Mouse (Mus musculus) liver, embryonic 14.5 days (tissue): Measurements from ENCODE around the gene Wnt3. TPM values are rescaled to one million over a fixed set of nuclear protein-coding genes. Genes with fewer than 3 reads are reported as not detected.

Source experiments
- ATAC-seq: fragments of 200-750 bp; cut with Nextera tagmentation; 2 replicates; pipeline ENCODE4 v1.8.0; 2017; ENCODE audit warnings: moderate number of reproducible peaks, mild to moderate bottlenecking, moderate library complexity; ENCODE audit not compliant: insufficient read depth
- DNase-seq, 3 experiments: peaks; one replicate each; pipeline ENCODE4 v3.0.0-alpha.2; 2012 to 2013; ENCODE audit warnings: low read depth in 3 of 3, low spot score in 3 of 3
- H3K27ac ChIP-seq: fragments of 300-500 bp; sonication (generic); 2 replicates; pipeline ENCODE4 v1.5.1; 2014; ENCODE audit warnings: moderate library complexity, mild to moderate bottlenecking, control low read depth, inconsistent platforms
- H3K27me3 ChIP-seq: fragments of 300-500 bp; sonication (generic); 2 replicates; pipeline ENCODE4 v1.6.1; 2014; ENCODE audit warnings: mild to moderate bottlenecking, low read length, moderate library complexity; ENCODE audit not compliant: control insufficient read depth, insufficient read depth
- H3K36me3 ChIP-seq: fragments of 300-500 bp; sonication (generic); replicated peaks from 2 replicates; pipeline ENCODE4 v1.6.1; 2014; ENCODE audit warnings: low read depth; ENCODE audit not compliant: control insufficient read depth, insufficient read depth
- H3K4me1 ChIP-seq, 2 experiments: fragments of 200-500 bp in 1 of 2; fragments of 300-500 bp in 1 of 2; sonication (generic) in 1 of 2; replicated peaks; 2 replicates each; pipeline ENCODE4 v1.6.1; 2012 to 2014; ENCODE audit warnings: antibody characterized with exemption in 1 of 2, inconsistent platforms in 1 of 2, low read length in 1 of 2; ENCODE audit not compliant: control insufficient read depth in 2 of 2, insufficient read depth in 2 of 2
- H3K4me2 ChIP-seq: fragments of 300-500 bp; sonication (generic); 2 replicates; pipeline ENCODE4 v1.6.1; 2014; ENCODE audit warnings: low read depth, mild to moderate bottlenecking, control low read depth, moderate library complexity
- H3K4me3 ChIP-seq, 2 experiments: fragments of 200-500 bp in 1 of 2; fragments of 300-500 bp in 1 of 2; sonication (generic) in 1 of 2; 2 replicates each; pipeline ENCODE4 v1.5.1; 2012 to 2014; ENCODE audit warnings: low read depth in 2 of 2, low read length in 2 of 2, mild to moderate bottlenecking in 2 of 2, control low read depth in 1 of 2, inconsistent platforms in 1 of 2, moderate library complexity in 1 of 2; ENCODE audit not compliant: insufficient read depth in 1 of 2
- H3K9ac ChIP-seq: fragments of 300-500 bp; sonication (generic); replicated peaks from 2 replicates; pipeline ENCODE4 v1.6.1; 2014; ENCODE audit warnings: mild to moderate bottlenecking, control low read depth, moderate library complexity
- H3K9me3 ChIP-seq: fragments of 300-500 bp; sonication (generic); 2 replicates; pipeline ENCODE4 v1.6.1; 2016; ENCODE audit warnings: low read length, mixed read lengths; ENCODE audit not compliant: control insufficient read depth
- CTCF ChIP-seq: IDR thresholded peaks from 2 replicates; pipeline ENCODE4 v1.5.1; 2016; ENCODE audit warnings: antibody characterized with exemption, low read depth, control low read depth
- EP300 ChIP-seq: IDR thresholded peaks from 2 replicates; pipeline ENCODE4 v1.6.1; 2016; ENCODE audit warnings: antibody characterized with exemption, low read depth
- WGBS: fragments of 180-500 bp; shearing (Covaris S2); extraction: QIAGEN DNeasy Blood & Tissue Kit; methylation state at CpG from one replicate; pipeline ENCODE4 v1.1.7; 2014; ENCODE audit not compliant: insufficient replicate concordance; 5-methylcytosine and 5-hydroxymethylcytosine counted together
- polyA plus RNA-seq, 2 experiments: library from polyadenylated mRNA; depleted of rRNA in 1 of 2; stranded (reverse) in 1 of 2; unstranded in 1 of 2; fragments of >200 nt; fragmentation: Nextera tagmentation in 1 of 2; extraction: Ambion mirVana in 1 of 2; gene quantifications; 2 replicates each; pipeline versions ENCODE4 v1.2.1 to v1.2.3; 2012 to 2014

The Wnt3 gene
- polyA plus RNA-seq (2012; rRNA removed): 0.01 TPM in 2 replicates
- polyA plus RNA-seq (2014; fragmentation: Nextera tagmentation; extraction: Ambion mirVana): not detected in 2 replicates

GRCm38 (mm10) chr11:103773387-103774227 is at the start of gene Wnt3:
TSS of gene Wnt3 (plus strand) at chr11:103774150.
- under 1% methylated on average over 60 of the region's 60 CpGs for WGBS
- Histone ChIP-seq H3K9ac (no peak within 1 kb of the TSS), H3K27me3 (peaks cover 63% of the 10 kb centered on the region), H3K4me3 (no peak within 1 kb of the TSS), H3K36me3 (no peaks in the 10 kb centered on the region), H3K4me2 (no peak within 1 kb of the TSS), H3K27ac (no peak within 1 kb of the TSS), H3K4me1 (no peaks in the 10 kb centered on the region), H3K9me3 (no peaks in the 10 kb centered on the region)
- ATAC-seq (no peak), DNase-seq (no peak)
- TF ChIP-seq EP300: no peak
- no peak for TF ChIP-seq CTCF

- ATAC-seq: no peak
- Histone ChIP-seq H3K4me2 (no peak overlapping the region), H3K9ac (no peak overlapping the region), H3K36me3 (no peaks in the 10 kb centered on the region), H3K4me1 (no peaks in the 10 kb centered on the region), H3K4me3 (no peak overlapping the region), H3K27ac (no peak overlapping the region), H3K9me3 (no peaks in the 10 kb centered on the region), H3K27me3 (no peaks in the 10 kb centered on the region)
- no peak for DNase-seq
- TF ChIP-seq CTCF (no peak), EP300 (no peak)
- WGBS: 49% methylated on average over 11 of the region's 11 CpGs
Observed at GRCm38 (mm10) chr11:103724331-103724771, 49.6 kb upstream of the Wnt3 start.

GRCm38 (mm10) chr11:103729282-103729985 is 44.5 kb upstream of the Wnt3 start:
- no peaks in the 10 kb centered on the region for H3K27me3 ChIP-seq
- no peak overlapping the region for H3K4me3 ChIP-seq
- ATAC-seq (no peak), DNase-seq (no peak)
- H3K9ac ChIP-seq: no peak overlapping the region
- no peaks in the 10 kb centered on the region for H3K36me3 ChIP-seq
- no peaks in the 10 kb centered on the region for H3K9me3 ChIP-seq
- peaks cover 0 to 2% of the 10 kb centered on the region in 2 experiments; a peak in 1 of 4 replicates for H3K4me1 ChIP-seq
- no peak for TF ChIP-seq CTCF
- no peak for TF ChIP-seq EP300
- WGBS: 49% methylated on average over 9 of the region's 9 CpGs
- no peak overlapping the region for H3K4me2 ChIP-seq
- H3K27ac ChIP-seq: no peak overlapping the region

DNA sequence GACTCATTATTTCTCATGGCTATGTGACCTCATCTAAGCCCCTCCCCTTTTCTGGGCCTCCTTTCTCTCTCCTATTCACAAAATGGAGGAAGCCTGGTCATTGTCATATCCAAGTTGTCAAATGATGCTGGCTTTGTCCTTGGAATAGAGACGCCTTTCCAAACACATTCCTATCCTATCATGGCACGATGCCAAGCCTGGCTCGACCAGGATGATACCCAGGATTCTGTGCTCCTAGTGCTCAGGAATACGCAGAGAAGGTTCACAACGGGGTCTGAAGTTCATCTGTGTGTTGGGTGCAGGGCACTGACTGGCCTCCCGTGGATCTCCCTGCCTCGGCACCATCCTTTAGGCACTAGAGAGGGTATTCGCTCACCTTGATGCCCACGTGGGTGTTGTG is 42.4 kb upstream of the Wnt3 start:
- ATAC-seq (no peak), DNase-seq (no peak)
- Histone ChIP-seq H3K27ac (no peak overlapping the region), H3K4me2 (no peak overlapping the region), H3K4me3 (no peak overlapping the region), H3K36me3 (no peaks in the 10 kb centered on the region), H3K9me3 (no peaks in the 10 kb centered on the region), H3K9ac (no peak overlapping the region), H3K4me1 (peaks cover 0 to 2% of the 10 kb centered on the region in 2 experiments; a peak in 1 of 4 replicates), H3K27me3 (no peaks in the 10 kb centered on the region)
- 66% methylated on average over 9 of the region's 9 CpGs for WGBS
- TF ChIP-seq CTCF: no peak
- TF ChIP-seq EP300: no peak

DNA sequence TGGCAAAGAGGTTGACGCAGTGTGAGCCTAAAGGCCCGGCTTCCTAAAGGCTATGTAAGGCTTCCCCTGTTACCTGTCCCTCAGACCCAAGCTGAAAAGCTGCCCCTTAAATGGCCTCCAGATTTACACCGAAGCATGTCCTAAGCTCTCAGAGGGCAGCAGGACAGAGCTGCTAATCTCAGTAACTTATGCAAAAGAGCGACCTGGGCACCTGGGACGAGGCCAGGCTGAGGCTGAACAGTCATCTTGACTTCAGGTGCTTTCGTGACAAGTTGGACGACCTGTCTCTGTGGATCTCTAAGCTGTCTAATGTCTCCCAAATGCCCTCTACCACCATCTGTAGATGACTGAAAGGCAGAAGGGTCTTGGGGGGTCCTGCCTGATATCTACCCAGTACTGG is 41.6 kb upstream of the Wnt3 start:
- H3K4me3 ChIP-seq: no peak overlapping the region
- ATAC-seq: no peak
- DNase-seq: no peak
- H3K36me3 ChIP-seq: no peaks in the 10 kb centered on the region
- no peaks in the 10 kb centered on the region for H3K9me3 ChIP-seq
- TF ChIP-seq CTCF: no peak
- no peak for TF ChIP-seq EP300
- H3K9ac ChIP-seq: no peak overlapping the region
- peaks cover 0 to 2% of the 10 kb centered on the region in 2 experiments; a peak in 1 of 4 replicates for H3K4me1 ChIP-seq
- WGBS: 70% methylated on average over 7 of the region's 7 CpGs
- no peaks in the 10 kb centered on the region for H3K27me3 ChIP-seq
- no peak overlapping the region for H3K4me2 ChIP-seq
- no peak overlapping the region for H3K27ac ChIP-seq
